Mouse (Mus musculus) megakaryocyte, embryonic 14.5 days (primary cell): ENCODE results near the gene Fcna.

Experiments used
- FLI1 ChIP-seq: IDR thresholded peaks from 2 replicates; pipeline ENCODE4 v1.6.1; 2012; ENCODE audit warnings: low read length, inconsistent platforms, mixed read lengths
- GATA1 ChIP-seq: IDR thresholded peaks from 3 replicates; pipeline ENCODE4 v1.6.1; 2012; ENCODE audit warnings: mixed read lengths, low read length, inconsistent platforms, borderline replicate concordance

DNA sequence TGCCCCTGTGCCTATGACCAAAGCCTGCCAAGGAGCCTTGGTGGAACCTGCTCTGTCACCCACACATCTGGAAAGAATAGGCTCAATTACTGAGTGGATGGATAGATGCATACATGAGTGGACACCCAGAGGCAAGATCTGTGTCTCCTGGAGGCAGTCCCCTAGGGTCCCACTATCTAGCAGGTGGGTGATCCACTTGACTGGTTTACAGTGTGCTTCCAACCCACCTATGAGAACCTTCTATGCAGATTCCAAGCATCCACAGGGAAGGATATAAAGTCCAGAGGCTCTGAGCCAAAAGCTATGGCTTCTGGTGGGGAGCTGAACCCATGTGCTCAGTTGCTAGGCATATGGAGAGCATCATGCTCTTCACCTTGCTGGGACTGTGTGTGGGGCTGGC, 29.8 kb upstream of the Fcna start, which contains the start of gene Lcn5:
- TF ChIP-seq FLI1, result no peak
- no peak for TF ChIP-seq GATA1
